Mouse (Mus musculus) heart, postnatal 0 days (tissue): ENCODE measurements around the gene Glrx5.

Experiments used
- CTCF ChIP-seq: IDR thresholded peaks from 2 replicates; pipeline ENCODE4 v1.5.1; 2016; ENCODE audit warnings: antibody characterized with exemption, control low read depth, low read depth
- EP300 ChIP-seq: IDR thresholded peaks from 2 replicates; pipeline ENCODE4 v1.6.1; 2016; ENCODE audit warnings: antibody characterized with exemption, low read depth

- no peak for TF ChIP-seq CTCF
- TF ChIP-seq EP300: no peak
Observed at GRCm38 (mm10) chr12:105086781-105087180, 54.3 kb downstream of the Glrx5 start.
